ENCODE assay signal across 16 mouse cellular contexts in genomic region chr2:79371326-79372153, GRCm38 (mm10).
DNase-seq lines count a peak whose midpoint lies in the region; ATAC-seq and TF ChIP-seq lines count a peak whose summit lies in the region.
"Had no signal": no experiment of that assay in that cellular context is flagged by ENCODE, and none has a peak within 500 bp of the region (broad histone marks: within the 10 kb centered on the region; RNA-seq: fewer than 3 reads in every experiment).

No protein-coding gene starts in this region.

- no peaks in the 10 kb centered on the region for H3K27me3 ChIP-seq in liver, postnatal 0 days (ENCODE audit: insufficient read depth, low read length)
- H3K27me3 ChIP-seq in liver, embryonic 12.5 days (replicated peaks), result no peaks in the 10 kb centered on the region
- H3K27me3 ChIP-seq in limb, embryonic 10.5 days (ENCODE audit: low read depth, poor library complexity, severe bottlenecking), result no peaks in the 10 kb centered on the region
- H3K27me3 ChIP-seq: heart, embryonic 12.5 days; kidney, embryonic 15.5 days had no signal

- H3K36me3 ChIP-seq in liver, postnatal 0 days (replicated peaks; ENCODE audit: insufficient read depth, low read length), result no peaks in the 10 kb centered on the region
- no peaks in the 10 kb centered on the region for H3K36me3 ChIP-seq in liver, embryonic 12.5 days
- no peaks in the 10 kb centered on the region for H3K36me3 ChIP-seq in limb, embryonic 10.5 days
- H3K36me3 ChIP-seq: forebrain, embryonic 10.5 days; heart, embryonic 12.5 days; hindbrain, embryonic 10.5 days; kidney, embryonic 15.5 days had no signal

- no peak overlapping the region for H3K4me3 ChIP-seq in liver, postnatal 0 days (ENCODE audit: low read depth, low read length)
- no peak overlapping the region for H3K4me3 ChIP-seq in liver, embryonic 12.5 days
- H3K4me3 ChIP-seq in limb, embryonic 10.5 days, result no peak overlapping the region
- H3K4me3 ChIP-seq: forebrain, embryonic 10.5 days; heart, embryonic 12.5 days; hindbrain, embryonic 10.5 days; kidney, embryonic 15.5 days had no signal

- no peak overlapping the region for H3K9ac ChIP-seq in liver, postnatal 0 days (replicated peaks)
- no peak overlapping the region for H3K9ac ChIP-seq in liver, embryonic 12.5 days
- H3K9ac ChIP-seq: heart, embryonic 12.5 days; kidney, embryonic 15.5 days had no signal

- peak overlapping the region; percentile 42 for H3K4me2 ChIP-seq in liver, postnatal 0 days (ENCODE audit: low read depth, low read length)
- H3K4me2 ChIP-seq in liver, embryonic 12.5 days, result no peak overlapping the region
- H3K4me2 ChIP-seq: heart, embryonic 12.5 days had no signal

- no peak for DNase-seq in liver, postnatal 0 days
- DNase-seq in CD4-positive helper T cell, adult 2 months (ENCODE audit: low read depth, low spot score), result peak; percentile 24
- no peak for DNase-seq in right cerebral cortex, adult 2 months (ENCODE audit: low spot score in 2 of 2)
- no peak for DNase-seq in cerebellum, adult 11 months
- no peak for DNase-seq in limb, embryonic 10.5 days (ENCODE audit: low spot score)
- DNase-seq: adrenal gland, postnatal 25 days; gastrocnemius, postnatal 10 days had no signal

- H3K9me3 ChIP-seq in liver, postnatal 0 days (ENCODE audit: low read length), result no peaks in the 10 kb centered on the region
- no peaks in the 10 kb centered on the region for H3K9me3 ChIP-seq in liver, embryonic 12.5 days (replicated peaks)
- H3K9me3 ChIP-seq in limb, embryonic 10.5 days (replicated peaks), result no peaks in the 10 kb centered on the region
- H3K9me3 ChIP-seq: forebrain, embryonic 10.5 days; heart, embryonic 12.5 days; hindbrain, embryonic 10.5 days; kidney, embryonic 15.5 days had no signal

- no peak for TF ChIP-seq EP300 in liver, postnatal 0 days (IDR thresholded peaks at IDR 0.05; ENCODE audit: low read depth)

- no peak for TF ChIP-seq CTCF in liver, postnatal 0 days (IDR thresholded peaks at IDR 0.05; ENCODE audit: low read depth)

- WGBS in liver, postnatal 0 days (ENCODE audit: insufficient replicate concordance), result 83% methylated on average over 7 of the region's 7 CpGs
- 75% methylated on average over 7 of the region's 7 CpGs for WGBS in liver, embryonic 12.5 days (ENCODE audit: insufficient replicate concordance)
- WGBS in limb, embryonic 10.5 days, result 90% methylated on average over 7 of the region's 7 CpGs

- peaks cover 4% of the 10 kb centered on the region for H3K4me1 ChIP-seq in liver, postnatal 0 days (ENCODE audit: insufficient read depth)
- no peaks in the 10 kb centered on the region for H3K4me1 ChIP-seq in liver, embryonic 12.5 days
- H3K4me1 ChIP-seq in limb, embryonic 10.5 days, result peaks cover 5% of the 10 kb centered on the region; the same call in 1 of the 2 replicates
- H3K4me1 ChIP-seq: kidney, embryonic 15.5 days had no signal

- no peak for ATAC-seq in liver, postnatal 0 days
- ATAC-seq in liver, embryonic 12.5 days, result no peak
- ATAC-seq in activated CD4-positive, CD25-positive, alpha-beta regulatory T cell, adult 4 months, result peak; percentile 26
- ATAC-seq: forebrain, embryonic 16.5 days; hindbrain, embryonic 16.5 days; intestine, postnatal 0 days had no signal

- H3K27ac ChIP-seq in liver, postnatal 0 days (ENCODE audit: low read depth), result no peak overlapping the region
- H3K27ac ChIP-seq in liver, embryonic 12.5 days, result no peak overlapping the region
- H3K27ac ChIP-seq in limb, embryonic 10.5 days, result no peak overlapping the region
- H3K27ac ChIP-seq: forebrain, embryonic 10.5 days; hindbrain, embryonic 10.5 days; kidney, embryonic 15.5 days had no signal
